Mouse (Mus musculus): ENCODE measurements around the gene Wdr12. TPM values are rescaled to one million over a fixed set of nuclear protein-coding genes. Genes with fewer than 3 reads are reported as not detected.
"Not testable (repeated sequence)": the region's sequence is repeated elsewhere in the genome, so short reads cannot be mapped to it uniquely, and the experiment has no call there.

The Wdr12 gene
- polyA plus RNA-seq, 2 experiments: 14.4 to 38.2 TPM

DNA sequence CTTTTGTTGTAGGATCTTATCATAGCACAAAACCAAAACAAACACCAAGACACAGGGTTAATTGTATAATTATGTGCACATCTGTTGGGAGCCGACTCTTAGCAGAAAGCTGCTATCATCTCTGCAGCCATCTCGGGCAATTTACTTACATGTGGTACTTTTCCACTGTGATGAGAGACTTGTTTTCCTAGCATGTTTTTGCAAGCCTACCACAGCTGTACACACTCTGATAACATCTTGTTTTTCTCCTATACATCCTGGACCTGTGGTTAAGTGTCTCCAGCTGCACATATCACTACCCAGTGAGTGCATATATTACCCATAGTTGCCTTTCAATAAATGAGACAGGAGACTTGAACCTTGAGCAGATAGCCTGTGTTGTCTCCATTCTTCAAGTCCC is 23.5 kb downstream of the Wdr12 start:
- DNase-seq (ENCODE audit: low read depth in 3 of 3, low spot score in 3 of 3) (no peak), ATAC-seq (ENCODE audit: insufficient read depth) (no peak)
- H3K27me3 ChIP-seq (ENCODE audit: control insufficient read depth, insufficient read depth, low read length): no peaks in the 10 kb centered on the region

DNA sequence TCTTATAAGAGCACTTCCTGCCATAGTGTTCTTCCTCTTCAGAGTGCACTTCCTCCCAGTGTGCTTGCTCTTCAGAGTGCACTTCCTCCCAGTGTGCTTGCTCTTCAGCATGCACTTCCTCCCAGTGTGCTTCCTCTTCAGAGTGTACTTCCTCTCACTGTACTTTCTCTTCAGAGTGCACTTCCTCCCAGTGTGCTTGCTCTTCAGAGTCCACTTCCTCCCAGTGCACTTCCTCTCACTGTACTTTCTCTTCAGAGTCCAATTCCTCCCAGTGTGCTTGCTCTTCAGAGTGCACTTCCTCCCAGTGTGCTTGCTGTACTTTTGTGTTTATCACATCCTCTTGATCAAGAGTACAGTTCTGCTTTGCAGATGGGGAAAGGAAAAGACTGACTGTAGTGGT is 27.7 kb downstream of the Wdr12 start:
- not testable (repeated sequence) for H3K36me3 ChIP-seq (replicated peaks; ENCODE audit: control insufficient read depth, insufficient read depth, low read depth); H3K27ac ChIP-seq

More for the DNA sequence above, 23.5 kb downstream of the Wdr12 start:
- WGBS (ENCODE audit: insufficient replicate concordance): 60% methylated on average over 2 of the region's 2 CpGs
- Histone ChIP-seq H3K4me2 (ENCODE audit: low read depth) (no peak overlapping the region), H3K4me3 (ENCODE audit: insufficient read depth in 1 of 2, low read depth in 2 of 2, low read length in 2 of 2) (no peak overlapping the region), H3K36me3 (replicated peaks; ENCODE audit: control insufficient read depth, insufficient read depth, low read depth) (peaks cover 21% of the 10 kb centered on the region), H3K9ac (replicated peaks) (no peak overlapping the region), H3K9me3 (ENCODE audit: control insufficient read depth, low read length) (no peaks in the 10 kb centered on the region), H3K27ac (no peak overlapping the region), H3K4me1 (replicated peaks; ENCODE audit: control insufficient read depth in 2 of 2, insufficient read depth in 2 of 2, low read length in 1 of 2) (no peaks in the 10 kb centered on the region)
- TF ChIP-seq CTCF (IDR thresholded peaks at IDR 0.05; ENCODE audit: low read depth): no peak
- no peak for TF ChIP-seq EP300 (IDR thresholded peaks at IDR 0.05; ENCODE audit: low read depth)

DNA sequence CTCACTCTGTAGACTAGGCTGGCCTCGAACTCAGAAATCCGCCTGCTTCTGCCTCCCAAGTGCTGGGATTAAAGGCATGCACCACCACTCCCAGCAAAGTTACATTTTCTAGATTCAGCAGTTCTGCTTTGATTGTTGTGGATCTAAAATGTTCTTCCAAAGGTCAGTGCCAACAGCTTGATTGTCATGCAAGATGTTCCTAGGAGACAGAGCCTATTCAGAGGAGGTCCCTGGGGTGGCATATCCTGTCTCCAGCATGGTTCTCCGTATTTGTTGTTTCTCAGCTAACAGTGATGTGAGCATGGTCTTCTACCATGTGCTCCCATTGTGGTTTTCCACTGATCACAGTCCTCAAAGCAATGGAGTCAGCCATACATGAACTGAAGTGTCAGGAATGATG is 42.1 kb downstream of the Wdr12 start:
- H3K27me3 ChIP-seq (ENCODE audit: control insufficient read depth, insufficient read depth, low read length): no peaks in the 10 kb centered on the region
- 62% methylated on average over 3 of the region's 3 CpGs for WGBS (ENCODE audit: insufficient replicate concordance)
- no peak overlapping the region for H3K9ac ChIP-seq (replicated peaks)
- H3K4me2 ChIP-seq (ENCODE audit: low read depth): no peak overlapping the region
- no peak overlapping the region for H3K27ac ChIP-seq
- H3K4me3 ChIP-seq (ENCODE audit: insufficient read depth in 1 of 2, low read depth in 2 of 2, low read length in 2 of 2): no peak overlapping the region
- ATAC-seq (ENCODE audit: insufficient read depth): no peak
- H3K9me3 ChIP-seq (ENCODE audit: control insufficient read depth, low read length): no peaks in the 10 kb centered on the region
- DNase-seq (ENCODE audit: low read depth in 3 of 3, low spot score in 3 of 3): no peak
- no peak for TF ChIP-seq EP300 (IDR thresholded peaks at IDR 0.05; ENCODE audit: low read depth)
- no peak for TF ChIP-seq CTCF (IDR thresholded peaks at IDR 0.05; ENCODE audit: low read depth)
- no peaks in the 10 kb centered on the region for H3K4me1 ChIP-seq (replicated peaks; ENCODE audit: control insufficient read depth in 2 of 2, insufficient read depth in 2 of 2, low read length in 1 of 2)
- H3K36me3 ChIP-seq (replicated peaks; ENCODE audit: control insufficient read depth, insufficient read depth, low read depth): no peaks in the 10 kb centered on the region

More for the DNA sequence above, 27.7 kb downstream of the Wdr12 start:
- H3K4me2 ChIP-seq (ENCODE audit: low read depth); H3K4me1 ChIP-seq (replicated peaks; ENCODE audit: control insufficient read depth in 2 of 2, insufficient read depth in 2 of 2, low read length in 1 of 2); ATAC-seq (ENCODE audit: insufficient read depth); H3K4me3 ChIP-seq (ENCODE audit: insufficient read depth in 1 of 2, low read depth in 2 of 2, low read length in 2 of 2); H3K9me3 ChIP-seq (ENCODE audit: control insufficient read depth, low read length); H3K27me3 ChIP-seq (ENCODE audit: control insufficient read depth, insufficient read depth, low read length); H3K9ac ChIP-seq (replicated peaks): not testable (repeated sequence)
- peak in 1 of 3 experiments; percentile 7 for DNase-seq (ENCODE audit: low read depth in 3 of 3, low spot score in 3 of 3)

DNA sequence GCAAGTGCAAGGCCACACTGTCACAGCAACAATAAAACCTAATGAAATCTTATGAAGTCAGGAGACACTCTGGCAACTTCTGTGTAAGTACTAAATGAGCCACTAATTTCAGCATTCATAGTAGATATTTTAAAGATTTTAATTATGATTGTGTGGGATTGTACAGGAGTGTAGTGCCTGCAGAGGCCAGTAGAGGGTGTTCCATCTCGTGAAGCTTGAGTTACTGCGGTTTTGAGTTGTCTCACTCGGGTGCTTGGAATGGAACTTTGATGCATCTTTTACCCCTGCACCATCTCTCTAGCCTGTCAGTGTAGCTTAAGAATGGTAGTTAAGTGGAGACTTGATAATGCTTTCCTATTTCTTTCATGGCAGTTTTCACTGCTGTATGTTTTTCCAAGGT is 43.8 kb downstream of the Wdr12 start:
- H3K4me2 ChIP-seq (ENCODE audit: low read depth): no peak overlapping the region
- H3K36me3 ChIP-seq (replicated peaks; ENCODE audit: control insufficient read depth, insufficient read depth, low read depth): no peaks in the 10 kb centered on the region
- WGBS (ENCODE audit: insufficient replicate concordance): 27% methylated on average over 3 of the region's 3 CpGs
- no peak overlapping the region for H3K27ac ChIP-seq
- H3K4me1 ChIP-seq (replicated peaks; ENCODE audit: control insufficient read depth in 2 of 2, insufficient read depth in 2 of 2, low read length in 1 of 2): no peaks in the 10 kb centered on the region
- no peaks in the 10 kb centered on the region for H3K9me3 ChIP-seq (ENCODE audit: control insufficient read depth, low read length)
- H3K9ac ChIP-seq (replicated peaks): no peak overlapping the region
- no peak overlapping the region for H3K4me3 ChIP-seq (ENCODE audit: insufficient read depth in 1 of 2, low read depth in 2 of 2, low read length in 2 of 2)
- no peak for TF ChIP-seq EP300 (IDR thresholded peaks at IDR 0.05; ENCODE audit: low read depth)
- peak; percentile 49 for TF ChIP-seq CTCF (IDR thresholded peaks at IDR 0.05; ENCODE audit: low read depth)
- no peak for ATAC-seq (ENCODE audit: insufficient read depth)
- H3K27me3 ChIP-seq (ENCODE audit: control insufficient read depth, insufficient read depth, low read length): no peaks in the 10 kb centered on the region
- DNase-seq (ENCODE audit: low read depth in 3 of 3, low spot score in 3 of 3): no peak

DNA sequence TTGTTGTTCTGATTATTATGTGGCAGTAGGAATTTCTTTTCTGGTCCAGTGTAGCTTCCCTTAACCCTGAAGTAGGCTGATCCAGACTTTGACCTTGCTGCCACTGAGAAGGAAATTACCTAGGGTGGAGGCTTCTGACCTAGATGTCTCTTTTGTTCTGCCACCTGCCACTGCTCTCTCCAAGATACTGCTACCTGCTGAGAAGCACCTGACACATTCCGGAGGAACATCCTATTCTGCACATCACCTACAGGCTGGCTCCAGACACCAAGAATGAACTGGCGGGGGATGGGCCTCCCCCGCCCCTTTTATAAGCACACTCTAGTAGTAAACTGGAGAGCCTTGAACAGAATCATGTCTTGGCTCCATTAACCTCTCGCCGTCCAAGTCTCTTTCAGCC is 51.0 kb downstream of the Wdr12 start:
- WGBS (ENCODE audit: insufficient replicate concordance): 77% methylated on average over 5 of the region's 5 CpGs
- not testable (repeated sequence) for H3K36me3 ChIP-seq (replicated peaks; ENCODE audit: control insufficient read depth, insufficient read depth, low read depth); H3K4me3 ChIP-seq (ENCODE audit: insufficient read depth in 1 of 2, low read depth in 2 of 2, low read length in 2 of 2); DNase-seq (ENCODE audit: low read depth in 3 of 3, low spot score in 3 of 3); H3K4me2 ChIP-seq (ENCODE audit: low read depth); ATAC-seq (ENCODE audit: insufficient read depth); H3K9ac ChIP-seq (replicated peaks); H3K9me3 ChIP-seq (ENCODE audit: control insufficient read depth, low read length); H3K4me1 ChIP-seq (replicated peaks; ENCODE audit: control insufficient read depth in 2 of 2, insufficient read depth in 2 of 2, low read length in 1 of 2); H3K27ac ChIP-seq
- peaks cover 22% of the 10 kb centered on the region for H3K27me3 ChIP-seq (ENCODE audit: control insufficient read depth, insufficient read depth, low read length)

DNA sequence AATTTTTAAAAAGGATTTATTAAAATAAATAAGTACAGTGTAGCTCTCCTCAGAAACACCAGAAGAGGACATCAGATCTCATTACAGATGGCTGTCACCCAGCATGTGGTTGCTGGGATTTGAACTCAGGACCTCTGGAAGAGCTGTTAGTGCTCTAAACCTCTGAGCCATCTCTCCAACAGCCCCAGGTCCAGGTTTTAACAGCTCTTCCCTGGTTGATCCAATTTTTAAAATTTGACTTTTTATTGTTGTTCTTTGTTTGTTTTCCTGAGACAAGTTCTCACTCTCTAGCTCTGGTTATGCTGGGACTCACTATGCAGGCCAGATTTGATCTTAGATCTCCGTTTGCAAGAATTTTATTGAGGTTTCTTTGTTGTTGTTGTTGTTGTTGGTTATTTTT is 53.9 kb downstream of the Wdr12 start:
- Histone ChIP-seq H3K4me2 (ENCODE audit: low read depth) (no peak overlapping the region), H3K4me1 (replicated peaks; ENCODE audit: control insufficient read depth in 2 of 2, insufficient read depth in 2 of 2, low read length in 1 of 2) (no peaks in the 10 kb centered on the region), H3K9ac (replicated peaks) (no peak overlapping the region), H3K36me3 (replicated peaks; ENCODE audit: control insufficient read depth, insufficient read depth, low read depth) (no peaks in the 10 kb centered on the region), H3K27ac (no peak overlapping the region), H3K27me3 (ENCODE audit: control insufficient read depth, insufficient read depth, low read length) (peaks cover 28% of the 10 kb centered on the region), H3K9me3 (ENCODE audit: control insufficient read depth, low read length) (no peaks in the 10 kb centered on the region), H3K4me3 (ENCODE audit: insufficient read depth in 1 of 2, low read depth in 2 of 2, low read length in 2 of 2) (no peak overlapping the region)
- DNase-seq (ENCODE audit: low read depth in 3 of 3, low spot score in 3 of 3) (no peak), ATAC-seq (ENCODE audit: insufficient read depth) (no peak)
- WGBS (ENCODE audit: insufficient replicate concordance): 73% methylated on average over 1 of the region's 1 CpGs
- no peak for TF ChIP-seq CTCF (IDR thresholded peaks at IDR 0.05; ENCODE audit: low read depth)
- no peak for TF ChIP-seq EP300 (IDR thresholded peaks at IDR 0.05; ENCODE audit: low read depth)
